Mouse (Mus musculus) ES-E14 (cell line): Measurements from ENCODE around the gene Timm50.

Experiments used
- CHD2 ChIP-seq: IDR thresholded peaks from 2 replicates; pipeline ENCODE4 v1.6.1; 2014; ENCODE audit warnings: mild to moderate bottlenecking, low read depth, low read length, inconsistent platforms
- ZC3H11A ChIP-seq: IDR thresholded peaks from 2 replicates; pipeline ENCODE4 v1.6.1; 2012; ENCODE audit warnings: low read depth, mild to moderate bottlenecking, inconsistent platforms, low read length, borderline replicate concordance
- ZNF384 ChIP-seq: IDR thresholded peaks from 2 replicates; pipeline ENCODE4 v1.6.1; 2012; ENCODE audit warnings: low read depth, low read length, inconsistent platforms

GRCm38 (mm10) chr7:28335471-28335870 lies 23.6 kb upstream of the Timm50 start:
- TF ChIP-seq ZNF384 (no peak), CHD2 (no peak), ZC3H11A (no peak)
